Mouse (Mus musculus): ENCODE data around the gene Cyb561d1.

DNA sequence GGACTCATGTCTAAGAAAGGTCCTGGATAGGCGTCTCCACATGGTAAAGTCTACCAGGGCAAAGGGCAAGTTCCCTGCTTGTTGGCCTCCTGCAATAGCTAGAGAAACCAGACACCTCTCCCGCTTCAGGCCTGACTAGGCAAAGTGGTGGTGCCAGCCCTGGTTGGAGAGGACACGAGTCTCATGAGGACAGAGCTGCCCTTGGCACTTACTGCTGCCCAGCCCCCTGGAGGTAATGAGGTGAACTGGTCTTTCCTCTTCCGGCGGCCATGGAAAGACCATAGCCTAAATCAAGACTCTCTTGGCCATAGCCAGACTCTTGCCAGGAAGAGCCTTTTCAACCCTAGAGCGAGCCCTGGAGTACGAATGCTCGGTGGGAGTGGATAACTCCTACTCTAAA, 11.4 kb upstream of the Cyb561d1 start:
- TF ChIP-seq CTCF (IDR thresholded peaks at IDR 0.05; ENCODE audit: control insufficient read depth, insufficient read depth, low read length), result peak; percentile 16; the same call in 1 of the 2 replicates
- no peak for TF ChIP-seq POLR2A (IDR thresholded peaks at IDR 0.05; ENCODE audit: borderline replicate concordance, control insufficient read depth, low read depth, low read length)
